Mouse (Mus musculus) MEL (cell line): ENCODE measurements around the gene Uba2. TPM values are rescaled to one million over a fixed set of nuclear protein-coding genes. Genes with fewer than 3 reads are reported as not detected.
A peak's percentile ranks its signal among the peaks of the same experiment; 100 is the strongest.

Source experiments
- DNase-seq: peaks from one replicate; pipeline ENCODE4 v3.0.0; 2011; ENCODE audit warnings: low read depth, low spot score
- H3K27ac ChIP-seq: 2 replicates; pipeline ENCODE4 v1.5.1; 2012; ENCODE audit warnings: low read depth, mild to moderate bottlenecking, control low read depth, low read length, moderate library complexity; ENCODE audit not compliant: control insufficient read depth
- H3K27me3 ChIP-seq, 2 experiments: fragments of 150-350 bp in 1 of 2; sonication (generic) in 1 of 2; 2 replicates each; pipeline ENCODE4 v1.6.1; 2012; ENCODE audit warnings: low read length in 2 of 2, mild to moderate bottlenecking in 2 of 2, improper control_type of control experiment in 1 of 2, moderate library complexity in 1 of 2; ENCODE audit not compliant: insufficient read depth in 2 of 2, control insufficient read depth in 1 of 2
- H3K36me3 ChIP-seq, 2 experiments: 2 replicates each; pipeline ENCODE4 v1.6.1; 2012 to 2014; ENCODE audit warnings: low read length in 2 of 2, improper control_type of control experiment in 1 of 2, inconsistent platforms in 1 of 2, mild to moderate bottlenecking in 1 of 2; ENCODE audit not compliant: insufficient read depth in 2 of 2, control insufficient read depth in 1 of 2
- H3K4me1 ChIP-seq, 2 experiments: fragments of 150-350 bp in 1 of 2; sonication (generic) in 1 of 2; 2 replicates each; pipeline ENCODE4 v1.6.1; 2012; ENCODE audit warnings: low read length in 2 of 2, improper control_type of control experiment in 1 of 2, mild to moderate bottlenecking in 1 of 2; ENCODE audit not compliant: insufficient read depth in 2 of 2, control insufficient read depth in 1 of 2
- H3K4me3 ChIP-seq, 2 experiments: fragments of 150-350 bp in 1 of 2; sonication (generic) in 1 of 2; 2 replicates each; pipeline ENCODE4 v1.5.1; 2012; ENCODE audit warnings: low read depth in 2 of 2, low read length in 2 of 2, mild to moderate bottlenecking in 2 of 2, moderate library complexity in 2 of 2, control low read depth in 1 of 2, improper control_type of control experiment in 1 of 2; ENCODE audit not compliant: control insufficient read depth in 1 of 2, insufficient read depth in 1 of 2
- H3K79me2 ChIP-seq: 2 replicates; pipeline ENCODE4 v1.6.1; 2012; ENCODE audit warnings: mild to moderate bottlenecking, low read length, moderate library complexity; ENCODE audit not compliant: control insufficient read depth, poor library complexity, insufficient read depth
- H3K9ac ChIP-seq: 2 replicates; pipeline ENCODE4 v1.6.1; 2012; ENCODE audit warnings: low read depth, mild to moderate bottlenecking, control low read depth, low read length, moderate library complexity; ENCODE audit not compliant: control insufficient read depth, poor library complexity, severe bottlenecking
- H3K9me3 ChIP-seq: fragments of 150-350 bp; sonication (generic); replicated peaks from 2 replicates; pipeline ENCODE4 v1.6.1; 2012; ENCODE audit warnings: mild to moderate bottlenecking, low read length, improper control_type of control experiment, moderate library complexity; ENCODE audit not compliant: insufficient read depth
- CHD1 ChIP-seq: IDR thresholded peaks from 2 replicates; pipeline ENCODE4 v1.6.1; 2012; ENCODE audit warnings: low read depth, mild to moderate bottlenecking, inconsistent platforms, low read length, improper control_type of control experiment
- CTCF ChIP-seq, 3 experiments: IDR thresholded peaks in 2 of 3; conservative IDR thresholded peaks in 1 of 3; 2 replicates each; pipeline ENCODE4 v1.5.1; 2011 to 2012; ENCODE audit warnings: low read length in 3 of 3, low read depth in 2 of 3, mild to moderate bottlenecking in 2 of 3, improper control_type of control experiment in 1 of 3, inconsistent platforms in 1 of 3, mixed read lengths in 1 of 3, moderate library complexity in 1 of 3; ENCODE audit not compliant: control insufficient read depth in 1 of 3, insufficient read depth in 1 of 3, poor library complexity in 1 of 3, severe bottlenecking in 1 of 3
- E2F4 ChIP-seq: IDR thresholded peaks from 2 replicates; pipeline ENCODE4 v1.6.1; 2011; ENCODE audit warnings: low read depth, low read length, improper control_type of control experiment, borderline replicate concordance
- ELF1 ChIP-seq: IDR thresholded peaks from 2 replicates; pipeline ENCODE4 v1.6.1; 2014; ENCODE audit warnings: low read depth, mild to moderate bottlenecking, inconsistent platforms, low read length, improper control_type of control experiment, moderate library complexity
- EP300 ChIP-seq, 2 experiments: IDR thresholded peaks; 2 replicates each; pipeline ENCODE4 v1.6.1; 2011; ENCODE audit warnings: improper control_type of control experiment in 2 of 2, low read length in 2 of 2, low read depth in 1 of 2, mild to moderate bottlenecking in 1 of 2
- GATA1 ChIP-seq: IDR thresholded peaks from 2 replicates; pipeline ENCODE4 v1.6.1; 2011; ENCODE audit warnings: low read depth, low read length, improper control_type of control experiment
- JUND ChIP-seq: IDR thresholded peaks from 2 replicates; pipeline ENCODE4 v1.6.1; 2011; ENCODE audit warnings: low read depth, mild to moderate bottlenecking, improper control_type of control experiment, low read length
- KAT2A ChIP-seq: conservative IDR thresholded peaks from 2 replicates; pipeline ENCODE4 v1.6.1; 2012; ENCODE audit warnings: low read depth, low read length, improper control_type of control experiment, inconsistent platforms
- MAFK ChIP-seq: IDR thresholded peaks from 2 replicates; pipeline ENCODE4 v1.6.1; 2011; ENCODE audit warnings: low read depth, mild to moderate bottlenecking, low read length, improper control_type of control experiment, borderline replicate concordance
- MEF2A ChIP-seq: IDR thresholded peaks from 2 replicates; pipeline ENCODE4 v1.6.1; 2014; ENCODE audit warnings: low read depth, mild to moderate bottlenecking, inconsistent platforms, low read length, improper control_type of control experiment; ENCODE audit not compliant: poor library complexity, insufficient replicate concordance, severe bottlenecking; ENCODE audit errors: extremely low read depth
- MYB ChIP-seq: IDR thresholded peaks from 2 replicates; pipeline ENCODE4 v1.6.1; 2011; ENCODE audit warnings: mild to moderate bottlenecking, low read depth, low read length, improper control_type of control experiment
- NELFE ChIP-seq: IDR thresholded peaks from 2 replicates; pipeline ENCODE4 v1.6.1; 2011; ENCODE audit warnings: low read depth, low read length, improper control_type of control experiment
- POLR2AphosphoS2 ChIP-seq: IDR thresholded peaks from 2 replicates; pipeline ENCODE4 v1.6.1; 2011; ENCODE audit warnings: low read length, improper control_type of control experiment
- POLR2AphosphoS5 ChIP-seq: IDR thresholded peaks from 2 replicates; pipeline ENCODE4 v1.6.1; 2012; ENCODE audit warnings: low read depth, borderline replicate concordance, mild to moderate bottlenecking, inconsistent platforms, low read length, moderate library complexity, mixed read lengths
- RAD21 ChIP-seq: IDR thresholded peaks from 2 replicates; pipeline ENCODE4 v1.6.1; 2011; ENCODE audit warnings: mild to moderate bottlenecking, low read depth, low read length, improper control_type of control experiment
- TCF12 ChIP-seq: IDR thresholded peaks from 2 replicates; pipeline ENCODE4 v1.6.1; 2014; ENCODE audit warnings: low read depth, mild to moderate bottlenecking, inconsistent platforms, low read length, improper control_type of control experiment, moderate library complexity
- UBTF ChIP-seq: IDR thresholded peaks from 2 replicates; pipeline ENCODE4 v1.6.1; 2012; ENCODE audit warnings: low read depth, mild to moderate bottlenecking, inconsistent platforms, low read length, improper control_type of control experiment, moderate library complexity, borderline replicate concordance; ENCODE audit not compliant: insufficient read depth
- ZKSCAN1 ChIP-seq: IDR thresholded peaks from 2 replicates; pipeline ENCODE4 v1.6.1; 2012; ENCODE audit warnings: low read depth, mild to moderate bottlenecking, inconsistent platforms, low read length, improper control_type of control experiment, moderate library complexity
- ZNF384 ChIP-seq: IDR thresholded peaks from 2 replicates; pipeline ENCODE4 v1.6.1; 2012; ENCODE audit warnings: low read depth, mild to moderate bottlenecking, inconsistent platforms, low read length, improper control_type of control experiment
- polyA plus RNA-seq, 2 experiments: library from polyadenylated mRNA; stranded (reverse) in 1 of 2; unstranded in 1 of 2; fragments of >175 nt in 1 of 2; fragments of >200 nt in 1 of 2; gene quantifications; 2 replicates each; pipeline versions ENCODE4 v1.2.1 to v1.2.4; 2012; ENCODE audit warnings: low replicate concordance in 2 of 2, low read depth in 1 of 2; ENCODE audit not compliant: insufficient read length in 2 of 2, insufficient read depth in 1 of 2, missing spikeins in 1 of 2
- total RNA-seq: library from RNA; depleted of rRNA; stranded (reverse); fragments of 300-350 nt; gene quantifications from 2 replicates; pipeline ENCODE4 v1.2.3, GENCODE M21; 2012

Gene Uba2
- total and polyA plus RNA-seq, 3 experiments = 201 to 207 TPM; not detected in 1

- TF ChIP-seq CTCF (IDR thresholded peaks at IDR 0.05 in 2 of 3, conservative IDR thresholded peaks at IDR 0.05 in 1 of 3; ENCODE audit: control insufficient read depth in 1 of 3, insufficient read depth in 1 of 3, low read depth in 2 of 3, low read length in 3 of 3, poor library complexity in 1 of 3, severe bottlenecking in 1 of 3) = peak; percentile 21 to 39 (median 22); a peak in 3 of 6 replicates
- TF ChIP-seq MEF2A = no peak
Measured at GRCm38 (mm10) chr7:34159167-34159566, 10.2 kb downstream of the Uba2 start.

GRCm38 (mm10) chr7:34157994-34158393, 11.4 kb downstream of the Uba2 start:
- Histone ChIP-seq H3K27me3 (no peaks in the 10 kb centered on the region), H3K27ac (no peak overlapping the region), H3K9me3 (no peaks in the 10 kb centered on the region), H3K9ac (no peak overlapping the region), H3K79me2 (peaks cover 4% of the 10 kb centered on the region; the same call in 1 of the 2 replicates), H3K36me3 (peaks cover 0 to 48% of the 10 kb centered on the region in 2 experiments; a peak in 2 of 4 replicates), H3K4me3 (no peak overlapping the region), H3K4me1 (no peaks in the 10 kb centered on the region)
- no peak for DNase-seq
- TF ChIP-seq ZNF384 (no peak), JUND (no peak), KAT2A (no peak), ZKSCAN1 (no peak), RAD21 (no peak), CHD1 (no peak), POLR2AphosphoS5 (no peak), E2F4 (no peak), TCF12 (no peak), MYB (no peak), POLR2AphosphoS2 (no peak), ELF1 (no peak), NELFE (no peak), MAFK (no peak), MEF2A (no peak), UBTF (no peak), GATA1 (no peak), EP300 (IDR thresholded peaks at IDR 0.05; ENCODE audit: low read depth in 1 of 2, low read length in 2 of 2) (no peak)

More at GRCm38 (mm10) chr7:34159167-34159566, 10.2 kb downstream of the Uba2 start:
- Histone ChIP-seq H3K79me2 (peaks cover 4% of the 10 kb centered on the region; the same call in 1 of the 2 replicates), H3K27me3 (no peaks in the 10 kb centered on the region), H3K4me3 (no peak overlapping the region), H3K9ac (no peak overlapping the region), H3K36me3 (peaks cover 0 to 47% of the 10 kb centered on the region in 2 experiments; a peak in 2 of 4 replicates), H3K9me3 (no peaks in the 10 kb centered on the region), H3K27ac (no peak overlapping the region), H3K4me1 (no peaks in the 10 kb centered on the region)
- DNase-seq = peak; percentile 33
